In the genomic region with DNA sequence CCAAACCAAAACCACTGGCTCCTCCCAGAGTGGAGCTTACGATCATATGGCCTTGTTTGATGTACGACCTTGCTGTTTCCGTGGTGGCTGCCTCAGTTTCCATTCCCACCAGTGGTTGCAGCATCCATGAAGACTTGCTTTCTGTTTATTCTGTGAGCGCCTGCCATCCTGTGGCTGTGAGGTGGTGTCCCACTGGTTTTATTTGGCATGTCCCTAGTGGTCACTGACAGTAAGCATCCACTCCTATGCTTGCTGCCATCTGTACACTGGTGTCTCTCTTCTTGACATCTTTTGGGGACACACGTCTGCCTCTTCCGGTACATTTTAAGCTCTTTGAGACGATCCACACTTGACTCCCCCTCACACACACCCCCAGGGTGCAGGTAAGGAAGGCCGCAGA, we compare ENCODE assay signal across 25 mouse cellular contexts. TPM values are rescaled to one million over a fixed set of nuclear protein-coding genes. Genes with fewer than 3 reads are reported as not detected.
A peak's percentile ranks its signal among the peaks of the same experiment; 100 is the strongest.
DNase-seq lines count a peak whose midpoint lies in the region; ATAC-seq and TF ChIP-seq lines count a peak whose summit lies in the region.
"Had no signal": no experiment of that assay in that cellular context is flagged by ENCODE, and none has a peak within 500 bp of the region (broad histone marks: within the 10 kb centered on the region; RNA-seq: fewer than 3 reads in every experiment).

No protein-coding gene starts in this region.

- H3K36me3 ChIP-seq in heart, adult 2 months (ENCODE audit: control insufficient read depth, insufficient read depth, low read length): no peaks in the 10 kb centered on the region
- H3K36me3 ChIP-seq in kidney, postnatal 0 days (ENCODE audit: insufficient read depth, low read length): no peaks in the 10 kb centered on the region
- H3K36me3 ChIP-seq in kidney, embryonic 16.5 days (ENCODE audit: insufficient read depth, low read length): no peaks in the 10 kb centered on the region
- no peaks in the 10 kb centered on the region for H3K36me3 ChIP-seq in liver, postnatal 0 days (replicated peaks; ENCODE audit: insufficient read depth, low read length)
- H3K36me3 ChIP-seq in liver, embryonic 12.5 days: no peaks in the 10 kb centered on the region
- no peaks in the 10 kb centered on the region for H3K36me3 ChIP-seq in CH12.LX (replicated peaks in 1 of 2; ENCODE audit: control insufficient read depth in 1 of 2, insufficient read depth in 1 of 2, low read length in 1 of 2)
- H3K36me3 ChIP-seq: embryonic facial prominence, embryonic 12.5 days; embryonic facial prominence, embryonic 15.5 days; hindbrain, embryonic 15.5 days; intestine, embryonic 15.5 days had no signal

- no peaks in the 10 kb centered on the region for H3K4me1 ChIP-seq in heart, adult 2 months (ENCODE audit: control insufficient read depth, insufficient read depth, low read length)
- no peaks in the 10 kb centered on the region for H3K4me1 ChIP-seq in kidney, postnatal 0 days (replicated peaks; ENCODE audit: insufficient read depth, low read length)
- H3K4me1 ChIP-seq in kidney, embryonic 16.5 days (ENCODE audit: insufficient read depth, low read length): no peaks in the 10 kb centered on the region
- H3K4me1 ChIP-seq in liver, postnatal 0 days (ENCODE audit: insufficient read depth): no peaks in the 10 kb centered on the region
- H3K4me1 ChIP-seq in liver, embryonic 12.5 days: no peaks in the 10 kb centered on the region
- H3K4me1 ChIP-seq in CH12.LX (ENCODE audit: control insufficient read depth in 1 of 2, insufficient read depth in 2 of 2): no peaks in the 10 kb centered on the region
- H3K4me1 ChIP-seq: embryonic facial prominence, embryonic 12.5 days; embryonic facial prominence, embryonic 15.5 days; hindbrain, embryonic 15.5 days; intestine, embryonic 15.5 days had no signal

- no peak overlapping the region for H3K9ac ChIP-seq in heart, adult 2 months (ENCODE audit: low read depth, low read length)
- no peak overlapping the region for H3K9ac ChIP-seq in kidney, postnatal 0 days (ENCODE audit: low read depth, low read length)
- H3K9ac ChIP-seq in kidney, embryonic 16.5 days (replicated peaks; ENCODE audit: low read length): no peak overlapping the region
- no peak overlapping the region for H3K9ac ChIP-seq in liver, postnatal 0 days (replicated peaks)
- H3K9ac ChIP-seq in liver, embryonic 12.5 days: no peak overlapping the region
- no peak overlapping the region for H3K9ac ChIP-seq in CH12.LX (ENCODE audit: insufficient read depth, low read depth)
- H3K9ac ChIP-seq: embryonic facial prominence, embryonic 12.5 days; embryonic facial prominence, embryonic 15.5 days; forebrain, postnatal 0 days; hindbrain, embryonic 15.5 days; intestine, embryonic 15.5 days had no signal

- DNase-seq in heart, adult 11 months: peak; percentile 53
- DNase-seq in heart, adult 2 months: no peak
- DNase-seq in kidney, postnatal 0 days (ENCODE audit: low spot score): no peak
- DNase-seq in liver, postnatal 0 days: no peak
- no peak for DNase-seq in CH12.LX (ENCODE audit: extremely low read depth)
- DNase-seq in embryo, embryonic 10.5 days (ENCODE audit: low spot score): no peak
- DNase-seq: adrenal gland, adult 2 months; adrenal gland, postnatal 14 days; B cell, adult 2 months; cerebellum, adult 11 months; cerebellum, adult 9-10 months; cerebellum, postnatal 14 days; forebrain, postnatal 0 days; gastrocnemius, postnatal 25 days; heart, postnatal 10 days; heart, postnatal 4 days had no signal

- intact Hi-C loops in heart, adult 2 months (cut with DNase I): no loop called here

- no peak for TF ChIP-seq CTCF in heart, adult 2 months (IDR thresholded peaks at IDR 0.05)
- peak; percentile 29 for TF ChIP-seq CTCF in kidney, postnatal 0 days (IDR thresholded peaks at IDR 0.05; ENCODE audit: low read depth)
- TF ChIP-seq CTCF in liver, postnatal 0 days (IDR thresholded peaks at IDR 0.05; ENCODE audit: low read depth): 0 out of 2 replicates have a peak, but pooled peaks have one; percentile 3
- TF ChIP-seq CTCF in CH12.LX (conservative IDR thresholded peaks at IDR 0.05 in 1 of 2, IDR thresholded peaks at IDR 0.05 in 1 of 2; ENCODE audit: low read depth in 2 of 2, low read length in 2 of 2): peak; percentile 8 to 52; a peak in 2 of 4 replicates

- H3K4me2 ChIP-seq in kidney, postnatal 0 days (ENCODE audit: low read length): no peak overlapping the region
- H3K4me2 ChIP-seq in kidney, embryonic 16.5 days (replicated peaks; ENCODE audit: low read depth, low read length): no peak overlapping the region
- no peak overlapping the region for H3K4me2 ChIP-seq in liver, postnatal 0 days (ENCODE audit: low read depth, low read length)
- no peak overlapping the region for H3K4me2 ChIP-seq in liver, embryonic 12.5 days
- H3K4me2 ChIP-seq in CH12.LX (ENCODE audit: insufficient read depth, low read depth, poor library complexity, severe bottlenecking): no peak overlapping the region
- H3K4me2 ChIP-seq: embryonic facial prominence, embryonic 12.5 days; embryonic facial prominence, embryonic 15.5 days; heart, embryonic 11.5 days; hindbrain, embryonic 15.5 days; intestine, embryonic 15.5 days had no signal

- WGBS in heart, adult 2 months: 81% methylated on average over 8 of the region's 8 CpGs
- WGBS in kidney, postnatal 0 days: 76% methylated on average over 8 of the region's 8 CpGs
- WGBS in kidney, embryonic 16.5 days: 77% methylated on average over 8 of the region's 8 CpGs
- WGBS in liver, postnatal 0 days (ENCODE audit: insufficient replicate concordance): 77% methylated on average over 8 of the region's 8 CpGs
- WGBS in liver, embryonic 12.5 days (ENCODE audit: insufficient replicate concordance): 63% methylated on average over 8 of the region's 8 CpGs

- TF ChIP-seq POLR2A in heart, adult 2 months (IDR thresholded peaks at IDR 0.05; ENCODE audit: insufficient read depth, low read depth, low read length): no peak
- TF ChIP-seq POLR2A in CH12.LX (IDR thresholded peaks at IDR 0.05; ENCODE audit: low read depth, low read length): no peak

- no peak overlapping the region for H3K4me3 ChIP-seq in heart, adult 2 months
- no peak overlapping the region for H3K4me3 ChIP-seq in kidney, postnatal 0 days (replicated peaks; ENCODE audit: low read depth, low read length)
- no peak overlapping the region for H3K4me3 ChIP-seq in kidney, embryonic 16.5 days (ENCODE audit: low read length)
- H3K4me3 ChIP-seq in liver, postnatal 0 days (ENCODE audit: low read depth, low read length): no peak overlapping the region
- H3K4me3 ChIP-seq in liver, embryonic 12.5 days: no peak overlapping the region
- H3K4me3 ChIP-seq in CH12.LX (replicated peaks in 1 of 3; ENCODE audit: low read depth in 2 of 3, low read length in 2 of 3, poor library complexity in 1 of 3): no peak overlapping the region
- H3K4me3 ChIP-seq: embryonic facial prominence, embryonic 12.5 days; embryonic facial prominence, embryonic 15.5 days; hindbrain, embryonic 15.5 days; intestine, embryonic 15.5 days had no signal

- TF ChIP-seq RAD21 in CH12.LX (IDR thresholded peaks at IDR 0.05; ENCODE audit: low read depth, low read length): no peak

- H3K27ac ChIP-seq in heart, adult 2 months: no peak overlapping the region
- no peak overlapping the region for H3K27ac ChIP-seq in kidney, postnatal 0 days
- H3K27ac ChIP-seq in kidney, embryonic 16.5 days (ENCODE audit: low read length): no peak overlapping the region
- no peak overlapping the region for H3K27ac ChIP-seq in liver, postnatal 0 days (ENCODE audit: low read depth)
- no peak overlapping the region for H3K27ac ChIP-seq in liver, embryonic 12.5 days
- no peak overlapping the region for H3K27ac ChIP-seq in CH12.LX (ENCODE audit: insufficient read depth, low read depth)
- H3K27ac ChIP-seq: embryonic facial prominence, embryonic 12.5 days; embryonic facial prominence, embryonic 15.5 days; hindbrain, embryonic 15.5 days; intestine, embryonic 15.5 days had no signal

- in situ Hi-C loops in CH12.LX (cut with MboI; ENCODE audit: low pct_ligation_motif_present, low pct_unique_long_range_greater_than_20kb, low sequenced_read_pairs): no loop called here

- no peak for TF ChIP-seq EP300 in heart, adult 2 months (IDR thresholded peaks at IDR 0.05; ENCODE audit: insufficient read depth, low read depth, low read length)
- TF ChIP-seq EP300 in liver, postnatal 0 days (IDR thresholded peaks at IDR 0.05; ENCODE audit: low read depth): no peak
- no peak for TF ChIP-seq EP300 in CH12.LX (IDR thresholded peaks at IDR 0.05; ENCODE audit: low read length)

- dilution Hi-C loops in CH12.LX (cut with MboI; ENCODE audit: extremely low pct_ligation_motif_present, extremely low pct_unique_long_range_greater_than_20kb, low sequenced_read_pairs): no loop called here

- no peaks in the 10 kb centered on the region for H3K9me3 ChIP-seq in kidney, postnatal 0 days (replicated peaks; ENCODE audit: low read length)
- no peaks in the 10 kb centered on the region for H3K9me3 ChIP-seq in kidney, embryonic 16.5 days (ENCODE audit: low read length)
- H3K9me3 ChIP-seq in liver, postnatal 0 days (ENCODE audit: low read length): no peaks in the 10 kb centered on the region
- no peaks in the 10 kb centered on the region for H3K9me3 ChIP-seq in liver, embryonic 12.5 days (replicated peaks)
- no peaks in the 10 kb centered on the region for H3K9me3 ChIP-seq in CH12.LX (replicated peaks; ENCODE audit: low read length)
- H3K9me3 ChIP-seq: embryonic facial prominence, embryonic 12.5 days; embryonic facial prominence, embryonic 15.5 days; hindbrain, embryonic 15.5 days; intestine, embryonic 15.5 days had no signal

- no peaks in the 10 kb centered on the region for H3K27me3 ChIP-seq in heart, adult 2 months (ENCODE audit: control insufficient read depth, insufficient read depth, low read length)
- 0 out of 2 replicates have a peak, but pooled peaks cover 5% of the 10 kb centered on the region for H3K27me3 ChIP-seq in kidney, postnatal 0 days (ENCODE audit: insufficient read depth, low read length)
- peaks cover 11% of the 10 kb centered on the region for H3K27me3 ChIP-seq in kidney, embryonic 16.5 days (ENCODE audit: insufficient read depth, low read length)
- 0 out of 2 replicates have a peak, but pooled peaks cover 11% of the 10 kb centered on the region for H3K27me3 ChIP-seq in liver, postnatal 0 days (ENCODE audit: insufficient read depth, low read length)
- H3K27me3 ChIP-seq in liver, embryonic 12.5 days (replicated peaks): peaks cover 28% of the 10 kb centered on the region
- H3K27me3 ChIP-seq in CH12.LX (replicated peaks): peaks cover 68% of the 10 kb centered on the region

- ATAC-seq in kidney, postnatal 0 days (replicated peaks; ENCODE audit: low FRiP score, low read depth): no peak
- ATAC-seq in kidney, embryonic 16.5 days (ENCODE audit: low FRiP score, low TSS enrichment): no peak
- ATAC-seq in liver, postnatal 0 days: no peak
- ATAC-seq in liver, embryonic 12.5 days: no peak
- ATAC-seq: forebrain, embryonic 14.5 days; forebrain, postnatal 0 days; intestine, embryonic 15.5 days had no signal

- no peaks in the 10 kb centered on the region for H3K79me2 ChIP-seq in heart, adult 2 months (replicated peaks; ENCODE audit: control insufficient read depth, insufficient read depth, low read length)
- H3K79me2 ChIP-seq in CH12.LX (replicated peaks; ENCODE audit: control insufficient read depth, extremely low read depth, insufficient read depth, poor library complexity, severe bottlenecking): no peaks in the 10 kb centered on the region

RNA-seq across cellular contexts. Expression of gene Jakmip3, which starts 7.2 kb away (rescaled TPM):
- total RNA-seq in heart, adult 2 months (2021): under 1 TPM; 0.13 to 0.14 TPM
- polyA plus RNA-seq in heart, adult 2 months (2012; rRNA removed): 0.16 and 0.26 TPM in 2 replicates
- 0.05 TPM in 1 of 2 replicates, not detected in the other for polyA plus RNA-seq in kidney, postnatal 0 days (2015; fragmentation: Nextera tagmentation; extraction: Ambion mirVana)
- polyA plus RNA-seq in kidney, embryonic 16.5 days (2015; fragmentation: Nextera tagmentation; extraction: Ambion mirVana): 0.22 TPM in 2 replicates
- polyA plus RNA-seq in liver, postnatal 0 days (2015; fragmentation: Nextera tagmentation; extraction: Ambion mirVana): not detected in 2 replicates
- 0.05 TPM in 2 replicates for polyA plus RNA-seq in liver, embryonic 12.5 days (2016; fragmentation: Nextera tagmentation; extraction: Ambion mirVana)
- not detected in 2 replicates for total RNA-seq in CH12.LX (2012; rRNA removed)
- total RNA-seq in CH12.LX (2014; rRNA removed): not detected in 2 replicates
- polyA plus RNA-seq in CH12.LX (2012; ENCODE audit: insufficient read length, low read depth): not detected in 2 replicates
- total RNA-seq: MEL had no signal

RNA-seq across cellular contexts. Expression of gene Bnip3, which starts 38.4 kb away (rescaled TPM):
- 100 to 1,000 TPM; 270 to 401 TPM for total RNA-seq in heart, adult 2 months (2021)
- polyA plus RNA-seq in heart, adult 2 months (2012; rRNA removed): 48.7 and 100 TPM in 2 replicates
- 125 and 129 TPM in 2 replicates for polyA plus RNA-seq in kidney, postnatal 0 days (2015; fragmentation: Nextera tagmentation; extraction: Ambion mirVana)
- 115 and 117 TPM in 2 replicates for polyA plus RNA-seq in kidney, embryonic 16.5 days (2015; fragmentation: Nextera tagmentation; extraction: Ambion mirVana)
- polyA plus RNA-seq in liver, postnatal 0 days (2015; fragmentation: Nextera tagmentation; extraction: Ambion mirVana): 171 and 190 TPM in 2 replicates
- polyA plus RNA-seq in liver, embryonic 12.5 days (2016; fragmentation: Nextera tagmentation; extraction: Ambion mirVana): 81.0 and 81.8 TPM in 2 replicates
- total RNA-seq in CH12.LX (2012; rRNA removed) (27.0 and 102 TPM in 2 replicates), CH12.LX (2014; rRNA removed) (176 and 294 TPM in 2 replicates)
- 15.7 and 20.8 TPM in 2 replicates for polyA plus RNA-seq in CH12.LX (2012; ENCODE audit: insufficient read length, low read depth)
